Mouse (Mus musculus): ENCODE data around the gene Pik3cg. TPM values are rescaled to one million over a fixed set of nuclear protein-coding genes. Genes with fewer than 3 reads are reported as not detected.

The Pik3cg gene
- polyA plus RNA-seq, 1 experiment from 2014 or later: 3.7 TPM

- 91% methylated on average over 4 of the region's 4 CpGs for WGBS
- Histone ChIP-seq H3K4me2 (ENCODE audit: low read length) (no peak overlapping the region), H3K27ac (ENCODE audit: low read depth) (no peak overlapping the region), H3K4me1 (replicated peaks; ENCODE audit: control insufficient read depth, insufficient read depth, low read length) (no peaks in the 10 kb centered on the region), H3K9me3 (ENCODE audit: control insufficient read depth, low read length) (no peaks in the 10 kb centered on the region), H3K4me3 (ENCODE audit: low read depth, low read length) (no peak overlapping the region), H3K36me3 (ENCODE audit: control insufficient read depth, insufficient read depth, low read length) (no peaks in the 10 kb centered on the region), H3K9ac (ENCODE audit: low read length) (no peak overlapping the region), H3K27me3 (replicated peaks; ENCODE audit: control insufficient read depth, insufficient read depth, low read length) (no peaks in the 10 kb centered on the region)
- DNase-seq (ENCODE audit: low spot score) (no peak), ATAC-seq (replicated peaks; ENCODE audit: low FRiP score, low TSS enrichment, low read depth) (no peak)
These were observed 10.4 kb downstream of the Pik3cg start for GRCm38 (mm10) chr12:32198025-32198424.

- no peak for ATAC-seq (replicated peaks; ENCODE audit: low FRiP score, low TSS enrichment, low read depth)
- H3K27ac ChIP-seq (ENCODE audit: low read depth): no peak overlapping the region
- H3K4me2 ChIP-seq (ENCODE audit: low read length): no peak overlapping the region
- 89% methylated on average over 4 of the region's 4 CpGs for WGBS
- no peak for DNase-seq (ENCODE audit: low spot score)
- H3K36me3 ChIP-seq (ENCODE audit: control insufficient read depth, insufficient read depth, low read length): no peaks in the 10 kb centered on the region
- no peak overlapping the region for H3K4me3 ChIP-seq (ENCODE audit: low read depth, low read length)
- H3K27me3 ChIP-seq (replicated peaks; ENCODE audit: control insufficient read depth, insufficient read depth, low read length): no peaks in the 10 kb centered on the region
- no peaks in the 10 kb centered on the region for H3K4me1 ChIP-seq (replicated peaks; ENCODE audit: control insufficient read depth, insufficient read depth, low read length)
- H3K9ac ChIP-seq (ENCODE audit: low read length): no peak overlapping the region
- no peaks in the 10 kb centered on the region for H3K9me3 ChIP-seq (ENCODE audit: control insufficient read depth, low read length)
These were observed 13.5 kb downstream of the Pik3cg start for GRCm38 (mm10) chr12:32195000-32195399.

GRCm38 (mm10) chr12:32194358-32194757 is 14.1 kb downstream of the Pik3cg start:
- Histone ChIP-seq H3K4me3 (ENCODE audit: low read depth, low read length) (no peak overlapping the region), H3K36me3 (ENCODE audit: control insufficient read depth, insufficient read depth, low read length) (no peaks in the 10 kb centered on the region), H3K27ac (ENCODE audit: low read depth) (no peak overlapping the region), H3K9me3 (ENCODE audit: control insufficient read depth, low read length) (no peaks in the 10 kb centered on the region), H3K27me3 (replicated peaks; ENCODE audit: control insufficient read depth, insufficient read depth, low read length) (no peaks in the 10 kb centered on the region), H3K4me2 (ENCODE audit: low read length) (no peak overlapping the region), H3K9ac (ENCODE audit: low read length) (no peak overlapping the region), H3K4me1 (replicated peaks; ENCODE audit: control insufficient read depth, insufficient read depth, low read length) (no peaks in the 10 kb centered on the region)
- no peak for ATAC-seq (replicated peaks; ENCODE audit: low FRiP score, low TSS enrichment, low read depth)
- no peak for DNase-seq (ENCODE audit: low spot score)
- 81% methylated on average over 1 of the region's 1 CpGs for WGBS

GRCm38 (mm10) chr12:32190927-32191326 is 17.5 kb downstream of the Pik3cg start:
- Histone ChIP-seq H3K27me3 (replicated peaks; ENCODE audit: control insufficient read depth, insufficient read depth, low read length) (no peaks in the 10 kb centered on the region), H3K9me3 (ENCODE audit: control insufficient read depth, low read length) (no peaks in the 10 kb centered on the region), H3K9ac (ENCODE audit: low read length) (no peak overlapping the region), H3K27ac (ENCODE audit: low read depth) (no peak overlapping the region), H3K4me1 (replicated peaks; ENCODE audit: control insufficient read depth, insufficient read depth, low read length) (no peaks in the 10 kb centered on the region), H3K4me3 (ENCODE audit: low read depth, low read length) (no peak overlapping the region), H3K36me3 (ENCODE audit: control insufficient read depth, insufficient read depth, low read length) (no peaks in the 10 kb centered on the region), H3K4me2 (ENCODE audit: low read length) (no peak overlapping the region)
- no peak for DNase-seq (ENCODE audit: low spot score)
- ATAC-seq (replicated peaks; ENCODE audit: low FRiP score, low TSS enrichment, low read depth): no peak
- 75% methylated on average over 4 of the region's 4 CpGs for WGBS

- ATAC-seq (replicated peaks; ENCODE audit: low FRiP score, low TSS enrichment, low read depth) (no peak), DNase-seq (ENCODE audit: low spot score) (no peak)
- no peak overlapping the region for H3K27ac ChIP-seq (ENCODE audit: low read depth)
- 58% methylated on average over 5 of the region's 5 CpGs for WGBS
- no peaks in the 10 kb centered on the region for H3K9me3 ChIP-seq (ENCODE audit: control insufficient read depth, low read length)
- H3K27me3 ChIP-seq (replicated peaks; ENCODE audit: control insufficient read depth, insufficient read depth, low read length): no peaks in the 10 kb centered on the region
- H3K4me2 ChIP-seq (ENCODE audit: low read length): no peak overlapping the region
- H3K9ac ChIP-seq (ENCODE audit: low read length): no peak overlapping the region
- no peak overlapping the region for H3K4me3 ChIP-seq (ENCODE audit: low read depth, low read length)
- H3K4me1 ChIP-seq (replicated peaks; ENCODE audit: control insufficient read depth, insufficient read depth, low read length): no peaks in the 10 kb centered on the region
- H3K36me3 ChIP-seq (ENCODE audit: control insufficient read depth, insufficient read depth, low read length): no peaks in the 10 kb centered on the region
These were observed 20.7 kb downstream of the Pik3cg start for GRCm38 (mm10) chr12:32187668-32188236.

GRCm38 (mm10) chr12:32186627-32187255 is 21.7 kb downstream of the Pik3cg start:
- Histone ChIP-seq H3K36me3 (ENCODE audit: control insufficient read depth, insufficient read depth, low read length) (no peaks in the 10 kb centered on the region), H3K27me3 (replicated peaks; ENCODE audit: control insufficient read depth, insufficient read depth, low read length) (no peaks in the 10 kb centered on the region), H3K9ac (ENCODE audit: low read length) (no peak overlapping the region), H3K9me3 (ENCODE audit: control insufficient read depth, low read length) (no peaks in the 10 kb centered on the region), H3K4me1 (replicated peaks; ENCODE audit: control insufficient read depth, insufficient read depth, low read length) (no peaks in the 10 kb centered on the region), H3K4me2 (ENCODE audit: low read length) (no peak overlapping the region), H3K4me3 (ENCODE audit: low read depth, low read length) (no peak overlapping the region), H3K27ac (ENCODE audit: low read depth) (no peak overlapping the region)
- WGBS: 69% methylated on average over 6 of the region's 6 CpGs
- ATAC-seq (replicated peaks; ENCODE audit: low FRiP score, low TSS enrichment, low read depth) (no peak), DNase-seq (ENCODE audit: low spot score) (no peak)

GRCm38 (mm10) chr12:32184874-32185273 is 23.6 kb downstream of the Pik3cg start:
- no peak overlapping the region for H3K4me3 ChIP-seq (ENCODE audit: low read depth, low read length)
- H3K4me2 ChIP-seq (ENCODE audit: low read length): no peak overlapping the region
- no peak for DNase-seq (ENCODE audit: low spot score)
- WGBS: 91% methylated on average over 3 of the region's 3 CpGs
- H3K9ac ChIP-seq (ENCODE audit: low read length): no peak overlapping the region
- no peak for ATAC-seq (replicated peaks; ENCODE audit: low FRiP score, low TSS enrichment, low read depth)
- H3K4me1 ChIP-seq (replicated peaks; ENCODE audit: control insufficient read depth, insufficient read depth, low read length): no peaks in the 10 kb centered on the region
- no peaks in the 10 kb centered on the region for H3K27me3 ChIP-seq (replicated peaks; ENCODE audit: control insufficient read depth, insufficient read depth, low read length)
- H3K9me3 ChIP-seq (ENCODE audit: control insufficient read depth, low read length): no peaks in the 10 kb centered on the region
- H3K36me3 ChIP-seq (ENCODE audit: control insufficient read depth, insufficient read depth, low read length): no peaks in the 10 kb centered on the region
- H3K27ac ChIP-seq (ENCODE audit: low read depth): no peak overlapping the region

- Histone ChIP-seq H3K36me3 (ENCODE audit: control insufficient read depth, insufficient read depth, low read length) (no peaks in the 10 kb centered on the region), H3K9me3 (ENCODE audit: control insufficient read depth, low read length) (no peaks in the 10 kb centered on the region), H3K4me1 (replicated peaks; ENCODE audit: control insufficient read depth, insufficient read depth, low read length) (no peaks in the 10 kb centered on the region), H3K27me3 (replicated peaks; ENCODE audit: control insufficient read depth, insufficient read depth, low read length) (no peaks in the 10 kb centered on the region), H3K4me3 (ENCODE audit: low read depth, low read length) (no peak overlapping the region), H3K4me2 (ENCODE audit: low read length) (no peak overlapping the region), H3K27ac (ENCODE audit: low read depth) (no peak overlapping the region), H3K9ac (ENCODE audit: low read length) (no peak overlapping the region)
- no peak for ATAC-seq (replicated peaks; ENCODE audit: low FRiP score, low TSS enrichment, low read depth)
- no peak for DNase-seq (ENCODE audit: low spot score)
- WGBS: 81% methylated on average over 1 of the region's 1 CpGs
These were observed 24.9 kb downstream of the Pik3cg start for GRCm38 (mm10) chr12:32183584-32183983.

Data from intestine, embryonic 14.5 days (tissue).